Mouse (Mus musculus): ENCODE measurements around the gene Sec63. TPM values are rescaled to one million over a fixed set of nuclear protein-coding genes. Genes with fewer than 3 reads are reported as not detected.

The Sec63 gene
- polyA plus RNA-seq (2015; fragmentation: Nextera tagmentation; extraction: Ambion mirVana), result 22.4 and 25.7 TPM in 2 replicates

GRCm38 (mm10) chr10:42760999-42761900, at the start of gene Sec63:
Gene Sec63 (plus strand): TSS chr10:42761496.
- H3K4me2 ChIP-seq (ENCODE audit: low read depth, low read length), result peak within 1 kb of the TSS; percentile 80
- peak within 1 kb of the TSS; percentile 96 for H3K4me3 ChIP-seq (replicated peaks; ENCODE audit: low read length)
- H3K27ac ChIP-seq (ENCODE audit: low read length), result peak within 1 kb of the TSS; percentile 91
- H3K9me3 ChIP-seq (replicated peaks; ENCODE audit: control insufficient read depth, low read length), result no peaks in the 10 kb centered on the region
- no peaks in the 10 kb centered on the region for H3K36me3 ChIP-seq (ENCODE audit: control insufficient read depth, insufficient read depth, low read length)
- WGBS, result under 1% methylated on average over 70 of the region's 81 CpGs
- H3K4me1 ChIP-seq (ENCODE audit: control insufficient read depth, insufficient read depth, low read length), result peaks cover 19% of the 10 kb centered on the region
- ATAC-seq (ENCODE audit: insufficient read depth, low FRiP score), result peak; percentile 98
- no peaks in the 10 kb centered on the region for H3K27me3 ChIP-seq (ENCODE audit: control insufficient read depth, insufficient read depth, low read length)
- H3K9ac ChIP-seq (ENCODE audit: low read length), result peak within 1 kb of the TSS; percentile 95

GRCm38 (mm10) chr10:42714676-42715075, 46.6 kb upstream of the Sec63 start:
- 0 out of 2 replicates have a peak overlapping the region, but pooled peaks have one; percentile 4 for H3K4me2 ChIP-seq (ENCODE audit: low read depth, low read length)
- H3K36me3 ChIP-seq (ENCODE audit: control insufficient read depth, insufficient read depth, low read length), result no peaks in the 10 kb centered on the region
- H3K9ac ChIP-seq (ENCODE audit: low read length), result no peak overlapping the region
- 16% methylated on average over 9 of the region's 9 CpGs for WGBS
- no peaks in the 10 kb centered on the region for H3K9me3 ChIP-seq (replicated peaks; ENCODE audit: control insufficient read depth, low read length)
- no peaks in the 10 kb centered on the region; the same call in 1 of the 2 replicates for H3K4me1 ChIP-seq (ENCODE audit: control insufficient read depth, insufficient read depth, low read length)
- no peaks in the 10 kb centered on the region for H3K27me3 ChIP-seq (ENCODE audit: control insufficient read depth, insufficient read depth, low read length)
- no peak for ATAC-seq (ENCODE audit: insufficient read depth, low FRiP score)
- H3K27ac ChIP-seq (ENCODE audit: low read length), result no peak overlapping the region
- H3K4me3 ChIP-seq (replicated peaks; ENCODE audit: low read length), result no peak overlapping the region

- H3K27me3 ChIP-seq (ENCODE audit: control insufficient read depth, insufficient read depth, low read length), result no peaks in the 10 kb centered on the region
- H3K4me1 ChIP-seq (ENCODE audit: control insufficient read depth, insufficient read depth, low read length), result no peaks in the 10 kb centered on the region; the same call in 1 of the 2 replicates
- no peak overlapping the region for H3K27ac ChIP-seq (ENCODE audit: low read length)
- H3K4me2 ChIP-seq (ENCODE audit: low read depth, low read length), result peak overlapping the region; percentile 35
- no peaks in the 10 kb centered on the region for H3K9me3 ChIP-seq (replicated peaks; ENCODE audit: control insufficient read depth, low read length)
- H3K9ac ChIP-seq (ENCODE audit: low read length), result no peak overlapping the region
- no peak for ATAC-seq (ENCODE audit: insufficient read depth, low FRiP score)
- H3K4me3 ChIP-seq (replicated peaks; ENCODE audit: low read length), result peak overlapping the region; percentile 6
- no peaks in the 10 kb centered on the region for H3K36me3 ChIP-seq (ENCODE audit: control insufficient read depth, insufficient read depth, low read length)
- WGBS, result 24% methylated on average over 19 of the region's 19 CpGs
Measured at GRCm38 (mm10) chr10:42715366-42716035, 45.8 kb upstream of the Sec63 start.

- no peak overlapping the region for H3K9ac ChIP-seq (ENCODE audit: low read length)
- ATAC-seq (ENCODE audit: insufficient read depth, low FRiP score), result no peak
- no peaks in the 10 kb centered on the region for H3K36me3 ChIP-seq (ENCODE audit: control insufficient read depth, insufficient read depth, low read length)
- no peaks in the 10 kb centered on the region for H3K27me3 ChIP-seq (ENCODE audit: control insufficient read depth, insufficient read depth, low read length)
- no peak overlapping the region for H3K27ac ChIP-seq (ENCODE audit: low read length)
- 91% methylated on average over 5 of the region's 5 CpGs for WGBS
- no peaks in the 10 kb centered on the region for H3K9me3 ChIP-seq (replicated peaks; ENCODE audit: control insufficient read depth, low read length)
- no peaks in the 10 kb centered on the region for H3K4me1 ChIP-seq (ENCODE audit: control insufficient read depth, insufficient read depth, low read length)
- H3K4me2 ChIP-seq (ENCODE audit: low read depth, low read length), result no peak overlapping the region
- no peak overlapping the region for H3K4me3 ChIP-seq (replicated peaks; ENCODE audit: low read length)
Measured at GRCm38 (mm10) chr10:42722116-42722515, 39.2 kb upstream of the Sec63 start.

GRCm38 (mm10) chr10:42723275-42724232, 37.7 kb upstream of the Sec63 start:
- no peak overlapping the region for H3K9ac ChIP-seq (ENCODE audit: low read length)
- no peaks in the 10 kb centered on the region for H3K4me1 ChIP-seq (ENCODE audit: control insufficient read depth, insufficient read depth, low read length)
- 69% methylated on average over 13 of the region's 13 CpGs for WGBS
- H3K27ac ChIP-seq (ENCODE audit: low read length), result no peak overlapping the region
- H3K4me3 ChIP-seq (replicated peaks; ENCODE audit: low read length), result no peak overlapping the region
- no peaks in the 10 kb centered on the region for H3K27me3 ChIP-seq (ENCODE audit: control insufficient read depth, insufficient read depth, low read length)
- H3K9me3 ChIP-seq (replicated peaks; ENCODE audit: control insufficient read depth, low read length), result no peaks in the 10 kb centered on the region
- no peak overlapping the region for H3K4me2 ChIP-seq (ENCODE audit: low read depth, low read length)
- 0 out of 2 replicates have a peak, but pooled peaks have one; percentile 37 for ATAC-seq (ENCODE audit: insufficient read depth, low FRiP score)
- H3K36me3 ChIP-seq (ENCODE audit: control insufficient read depth, insufficient read depth, low read length), result no peaks in the 10 kb centered on the region

- H3K4me2 ChIP-seq (ENCODE audit: low read depth, low read length), result no peak overlapping the region
- H3K9ac ChIP-seq (ENCODE audit: low read length), result no peak overlapping the region
- no peaks in the 10 kb centered on the region for H3K4me1 ChIP-seq (ENCODE audit: control insufficient read depth, insufficient read depth, low read length)
- ATAC-seq (ENCODE audit: insufficient read depth, low FRiP score), result no peak
- no peak overlapping the region for H3K4me3 ChIP-seq (replicated peaks; ENCODE audit: low read length)
- H3K27ac ChIP-seq (ENCODE audit: low read length), result no peak overlapping the region
- H3K9me3 ChIP-seq (replicated peaks; ENCODE audit: control insufficient read depth, low read length), result 0 out of 2 replicates have a peak, but pooled peaks cover 2% of the 10 kb centered on the region
- 82% methylated on average over 2 of the region's 2 CpGs for WGBS
- H3K27me3 ChIP-seq (ENCODE audit: control insufficient read depth, insufficient read depth, low read length), result no peaks in the 10 kb centered on the region
- H3K36me3 ChIP-seq (ENCODE audit: control insufficient read depth, insufficient read depth, low read length), result no peaks in the 10 kb centered on the region
Measured at GRCm38 (mm10) chr10:42729607-42730006, 31.7 kb upstream of the Sec63 start.

GRCm38 (mm10) chr10:42734546-42735060, 26.7 kb upstream of the Sec63 start:
- Histone ChIP-seq H3K4me2 (ENCODE audit: low read depth, low read length) (no peak overlapping the region), H3K4me3 (replicated peaks; ENCODE audit: low read length) (no peak overlapping the region), H3K27ac (ENCODE audit: low read length) (no peak overlapping the region), H3K9ac (ENCODE audit: low read length) (no peak overlapping the region), H3K36me3 (ENCODE audit: control insufficient read depth, insufficient read depth, low read length) (no peaks in the 10 kb centered on the region), H3K4me1 (ENCODE audit: control insufficient read depth, insufficient read depth, low read length) (no peaks in the 10 kb centered on the region), H3K27me3 (ENCODE audit: control insufficient read depth, insufficient read depth, low read length) (no peaks in the 10 kb centered on the region), H3K9me3 (replicated peaks; ENCODE audit: control insufficient read depth, low read length) (0 out of 2 replicates have a peak, but pooled peaks cover 2% of the 10 kb centered on the region)
- WGBS, result 54% methylated on average over 5 of the region's 5 CpGs
- ATAC-seq (ENCODE audit: insufficient read depth, low FRiP score), result no peak

- Histone ChIP-seq H3K27ac (ENCODE audit: low read length) (no peak overlapping the region), H3K4me2 (ENCODE audit: low read depth, low read length) (no peak overlapping the region), H3K9me3 (replicated peaks; ENCODE audit: control insufficient read depth, low read length) (no peaks in the 10 kb centered on the region), H3K4me3 (replicated peaks; ENCODE audit: low read length) (no peak overlapping the region), H3K9ac (ENCODE audit: low read length) (no peak overlapping the region), H3K27me3 (ENCODE audit: control insufficient read depth, insufficient read depth, low read length) (no peaks in the 10 kb centered on the region), H3K4me1 (ENCODE audit: control insufficient read depth, insufficient read depth, low read length) (no peaks in the 10 kb centered on the region), H3K36me3 (ENCODE audit: control insufficient read depth, insufficient read depth, low read length) (no peaks in the 10 kb centered on the region)
- WGBS, result 44% methylated on average over 10 of the region's 10 CpGs
- no peak for ATAC-seq (ENCODE audit: insufficient read depth, low FRiP score)
Measured at GRCm38 (mm10) chr10:42751813-42752212, 9.5 kb upstream of the Sec63 start.

Data from stomach, embryonic 16.5 days (tissue).